Mouse (Mus musculus): ENCODE measurements around the gene Efcab7. TPM values are rescaled to one million over a fixed set of nuclear protein-coding genes. Genes with fewer than 3 reads are reported as not detected.

The Efcab7 gene
- 1 to 10 TPM; 4.5 to 5.6 TPM for polyA plus RNA-seq (2017; shearing (Covaris generic))

GRCm38 (mm10) chr4:99829094-99830073 lies at the start of gene Efcab7:
TSS of gene Efcab7 (plus strand) at chr4:99829198.
- peak; percentile 89 for ATAC-seq

- ATAC-seq: no peak
These were observed 36.6 kb upstream of the Efcab7 start for GRCm38 (mm10) chr4:99792365-99792764.

GRCm38 (mm10) chr4:99816697-99817460 lies 12.1 kb upstream of the Efcab7 start:
- ATAC-seq: no peak

- ATAC-seq: no peak
These were observed 661 bp upstream of the Efcab7 start for GRCm38 (mm10) chr4:99828337-99828736.

GRCm38 (mm10) chr4:99828739-99829093 lies 282 bp upstream of the Efcab7 start:
- no peak for ATAC-seq

- peak; percentile 57 for ATAC-seq
These were observed 52.9 kb downstream of the Efcab7 start for GRCm38 (mm10) chr4:99881882-99882281.

- no peak for ATAC-seq
These were observed 53.4 kb downstream of the Efcab7 start for GRCm38 (mm10) chr4:99882405-99882804.

- ATAC-seq: peak; percentile 46
These were observed 85.0 kb downstream of the Efcab7 start for GRCm38 (mm10) chr4:99913894-99914451.

- ATAC-seq: no peak
These were observed 97.4 kb downstream of the Efcab7 start for GRCm38 (mm10) chr4:99926380-99926779.

GRCm38 (mm10) chr4:99928521-99928920 lies 99.5 kb downstream of the Efcab7 start:
- no peak for ATAC-seq

- ATAC-seq: peak; percentile 83
These were observed 100.2 kb downstream of the Efcab7 start, which contains the start of gene Pgm1 for GRCm38 (mm10) chr4:99929149-99929612. TSS of gene Pgm1 (plus strand) at chr4:99929414.

- ATAC-seq: peak; percentile 67
These were observed 100.9 kb downstream of the Efcab7 start, which contains the start of gene Itgb3bp for GRCm38 (mm10) chr4:99929613-99930517. TSS of gene Itgb3bp (minus strand) at chr4:99929813.

- no peak for ATAC-seq
These were observed 101.7 kb downstream of the Efcab7 start for GRCm38 (mm10) chr4:99930518-99931239.

- no peak for ATAC-seq
These were observed 102.2 kb downstream of the Efcab7 start for GRCm38 (mm10) chr4:99931240-99931580.

GRCm38 (mm10) chr4:99931807-99932206 lies 102.8 kb downstream of the Efcab7 start:
- ATAC-seq: no peak

- ATAC-seq: no peak
These were observed 105.9 kb downstream of the Efcab7 start for GRCm38 (mm10) chr4:99934859-99935258.

- no peak for ATAC-seq
These were observed 107.3 kb downstream of the Efcab7 start for GRCm38 (mm10) chr4:99936278-99936677.

GRCm38 (mm10) chr4:99939711-99940505 lies 110.9 kb downstream of the Efcab7 start:
- no peak for ATAC-seq

- peak; percentile 79 for ATAC-seq
These were observed 112.8 kb downstream of the Efcab7 start for GRCm38 (mm10) chr4:99941655-99942414.

Measured in activated CD4-positive, CD25-positive, alpha-beta regulatory T cell, adult 4 months (primary cell).